25 mouse cellular contexts compared by ENCODE assay signal in the genomic region with DNA sequence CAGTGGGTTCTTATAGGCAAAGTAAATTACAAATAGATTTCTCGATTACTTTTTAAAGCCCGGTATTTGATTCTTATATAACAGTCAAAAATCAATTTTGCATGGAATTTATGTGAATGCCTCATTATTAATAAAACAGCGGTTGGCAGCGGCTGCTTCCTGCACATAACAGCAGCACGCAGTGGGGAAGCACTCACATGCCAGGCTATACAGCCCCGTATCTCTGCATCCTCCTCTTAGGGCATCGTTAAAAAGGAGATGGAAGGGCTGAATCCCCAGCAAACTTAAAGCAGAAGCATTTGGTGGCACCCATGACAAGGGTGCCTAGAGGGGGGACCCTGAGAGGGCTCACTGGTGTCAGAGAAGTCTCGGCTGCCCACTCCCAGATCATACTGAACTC.
DNase-seq lines count a peak whose midpoint lies in the region; ATAC-seq lines count a peak whose summit lies in the region.
"Had no signal": no experiment of that assay in that cellular context is flagged by ENCODE, and none has a peak within 500 bp of the region (broad histone marks: within the 10 kb centered on the region; RNA-seq: fewer than 3 reads in every experiment).

No protein-coding gene starts in this region.

- 76% methylated on average over 8 of the region's 8 CpGs for WGBS in midbrain, embryonic 13.5 days
- 91% methylated on average over 8 of the region's 8 CpGs for WGBS in midbrain, embryonic 11.5 days
- WGBS in limb, embryonic 10.5 days, result 83% methylated on average over 8 of the region's 8 CpGs
- 52% methylated on average over 8 of the region's 8 CpGs for WGBS in midbrain, embryonic 16.5 days

- H3K27ac ChIP-seq in midbrain, embryonic 13.5 days, result peak overlapping the region; percentile 32; the same call in 1 of the 2 replicates
- H3K27ac ChIP-seq in midbrain, embryonic 11.5 days (ENCODE audit: low read depth, low read length), result no peak overlapping the region
- 0 out of 2 replicates have a peak overlapping the region, but pooled peaks have one; percentile 36 for H3K27ac ChIP-seq in limb, embryonic 10.5 days
- peak overlapping the region; percentile 71 for H3K27ac ChIP-seq in midbrain, embryonic 16.5 days (ENCODE audit: low read length)
- H3K27ac ChIP-seq: forebrain, embryonic 10.5 days; forebrain, embryonic 15.5 days; hindbrain, embryonic 10.5 days had no signal

- no peaks in the 10 kb centered on the region for H3K9me3 ChIP-seq in midbrain, embryonic 13.5 days
- no peaks in the 10 kb centered on the region for H3K9me3 ChIP-seq in midbrain, embryonic 11.5 days (ENCODE audit: control insufficient read depth, low read length)
- no peaks in the 10 kb centered on the region for H3K9me3 ChIP-seq in limb, embryonic 10.5 days (replicated peaks)
- no peaks in the 10 kb centered on the region for H3K9me3 ChIP-seq in midbrain, embryonic 16.5 days (replicated peaks; ENCODE audit: control insufficient read depth, low read length, poor library complexity, severe bottlenecking)
- H3K9me3 ChIP-seq: forebrain, embryonic 10.5 days; forebrain, embryonic 15.5 days; G1E; hindbrain, embryonic 10.5 days had no signal

- H3K4me1 ChIP-seq in midbrain, embryonic 13.5 days (replicated peaks), result peaks cover 30% of the 10 kb centered on the region
- H3K4me1 ChIP-seq in midbrain, embryonic 11.5 days (ENCODE audit: control insufficient read depth, insufficient read depth, low read length), result peaks cover 2% of the 10 kb centered on the region; the same call in 1 of the 2 replicates
- peaks cover 43% of the 10 kb centered on the region for H3K4me1 ChIP-seq in limb, embryonic 10.5 days
- no peaks in the 10 kb centered on the region for H3K4me1 ChIP-seq in midbrain, embryonic 16.5 days (ENCODE audit: control insufficient read depth, insufficient read depth, low read length)

- intact Hi-C loops in heart, postnatal 36 days (cut with DNase I), result no loop called here

- H3K9ac ChIP-seq in midbrain, embryonic 13.5 days (replicated peaks), result no peak overlapping the region
- H3K9ac ChIP-seq in midbrain, embryonic 11.5 days (ENCODE audit: low read length), result no peak overlapping the region
- H3K9ac ChIP-seq in midbrain, embryonic 16.5 days (ENCODE audit: low read depth, low read length), result no peak overlapping the region; the same call in 1 of the 2 replicates
- H3K9ac ChIP-seq: forebrain, embryonic 15.5 days had no signal

- H3K36me3 ChIP-seq in midbrain, embryonic 13.5 days, result no peaks in the 10 kb centered on the region
- no peaks in the 10 kb centered on the region for H3K36me3 ChIP-seq in midbrain, embryonic 11.5 days (ENCODE audit: control insufficient read depth, insufficient read depth, low read length)
- no peaks in the 10 kb centered on the region for H3K36me3 ChIP-seq in limb, embryonic 10.5 days
- no peaks in the 10 kb centered on the region for H3K36me3 ChIP-seq in midbrain, embryonic 16.5 days (ENCODE audit: control insufficient read depth, insufficient read depth, low read length)
- H3K36me3 ChIP-seq: forebrain, embryonic 10.5 days; forebrain, embryonic 15.5 days; G1E; hindbrain, embryonic 10.5 days had no signal

- no peak overlapping the region for H3K4me2 ChIP-seq in midbrain, embryonic 13.5 days (replicated peaks)
- no peak overlapping the region for H3K4me2 ChIP-seq in midbrain, embryonic 11.5 days
- H3K4me2 ChIP-seq in midbrain, embryonic 16.5 days (ENCODE audit: low read length), result no peak overlapping the region
- H3K4me2 ChIP-seq: forebrain, embryonic 15.5 days; heart, embryonic 11.5 days had no signal

- no peaks in the 10 kb centered on the region for H3K27me3 ChIP-seq in midbrain, embryonic 13.5 days
- H3K27me3 ChIP-seq in midbrain, embryonic 11.5 days (ENCODE audit: control insufficient read depth, insufficient read depth, low read length), result no peaks in the 10 kb centered on the region
- H3K27me3 ChIP-seq in limb, embryonic 10.5 days (ENCODE audit: low read depth, poor library complexity, severe bottlenecking), result no peaks in the 10 kb centered on the region
- H3K27me3 ChIP-seq in midbrain, embryonic 16.5 days (ENCODE audit: control insufficient read depth, insufficient read depth, low read depth, low read length), result no peaks in the 10 kb centered on the region
- H3K27me3 ChIP-seq: CH12.LX; forebrain, embryonic 15.5 days; Patski had no signal

- DNase-seq in heart, adult 11 months, result peak; percentile 64
- no peak for DNase-seq in heart, postnatal 36 days
- DNase-seq in midbrain, embryonic 11.5 days (ENCODE audit: low spot score, missing footprints), result no peak
- DNase-seq in limb, embryonic 10.5 days (ENCODE audit: low spot score), result no peak
- no peak for DNase-seq in left cerebral cortex, adult 9 months (ENCODE audit: low spot score in 2 of 2)
- DNase-seq in lung, postnatal 14 days, result no peak
- DNase-seq: adrenal gland, adult 8-10 months; adrenal gland, postnatal 25 days; B cell, adult 2 months; cerebellum, adult 18-20 months; cerebellum, adult 9-10 months; cerebellum, postnatal 14 days; gastrocnemius, postnatal 36 days had no signal

- no peak overlapping the region for H3K4me3 ChIP-seq in midbrain, embryonic 13.5 days (replicated peaks)
- H3K4me3 ChIP-seq in midbrain, embryonic 11.5 days (ENCODE audit: low read depth, low read length), result no peak overlapping the region
- H3K4me3 ChIP-seq in limb, embryonic 10.5 days, result no peak overlapping the region
- no peak overlapping the region for H3K4me3 ChIP-seq in midbrain, embryonic 16.5 days (ENCODE audit: low read depth, low read length)
- H3K4me3 ChIP-seq: forebrain, embryonic 10.5 days; forebrain, embryonic 15.5 days; hindbrain, embryonic 10.5 days had no signal

- ATAC-seq in midbrain, embryonic 13.5 days, result peak; percentile 57; the same call in 1 of the 2 replicates
- no peak for ATAC-seq in midbrain, embryonic 11.5 days (ENCODE audit: low FRiP score)
- peak; percentile 29; the same call in 1 of the 2 replicates for ATAC-seq in midbrain, embryonic 16.5 days
- ATAC-seq: forebrain, embryonic 15.5 days; hindbrain, embryonic 16.5 days; inflammation-experienced regulatory T-cells, adult 6 months; intestine, embryonic 16.5 days; Patski had no signal
